Mouse (Mus musculus) right cerebral cortex, adult 2 months (tissue): ENCODE measurements around the gene Pstk.
A peak's percentile ranks its signal among the peaks of the same experiment; 100 is the strongest.
"Not testable (repeated sequence)": the region's sequence is repeated elsewhere in the genome, so short reads cannot be mapped to it uniquely, and the experiment has no call there.

Source experiments
- DNase-seq, 2 experiments: peaks; one replicate each; pipeline ENCODE4 v3.0.0; 2021 to 2022; ENCODE audit warnings: low spot score in 2 of 2

Gene Pstk

GRCm38 (mm10) chr7:131411941-131412270 lies 41.0 kb downstream of the Pstk start:
- no peak for DNase-seq

- DNase-seq, result not testable (repeated sequence)
These were observed 45.8 kb downstream of the Pstk start for GRCm38 (mm10) chr7:131416742-131417141.

GRCm38 (mm10) chr7:131417605-131418004 lies 46.7 kb downstream of the Pstk start:
- no peak for DNase-seq

GRCm38 (mm10) chr7:131424912-131425311 lies 54.0 kb downstream of the Pstk start:
- no peak for DNase-seq

GRCm38 (mm10) chr7:131427331-131427730 lies 56.4 kb downstream of the Pstk start:
- DNase-seq, result no peak

- peak; percentile 64 to 69 for DNase-seq
These were observed 61.3 kb downstream of the Pstk start for GRCm38 (mm10) chr7:131432244-131432643.

GRCm38 (mm10) chr7:131434276-131434675 lies 63.3 kb downstream of the Pstk start:
- DNase-seq, result no peak

GRCm38 (mm10) chr7:131437051-131437450 lies 66.1 kb downstream of the Pstk start:
- DNase-seq, result no peak
